Mouse (Mus musculus) lung, adult 2 months (tissue): Measurements from ENCODE around the gene Eif3i.
A peak's percentile ranks its signal among the peaks of the same experiment; 100 is the strongest.

Experiments
- CTCF ChIP-seq: fragments of 200-500 bp; IDR thresholded peaks from 2 replicates; pipeline ENCODE4 v1.5.1; 2011; ENCODE audit warnings: mild to moderate bottlenecking, low read length, control low read depth; ENCODE audit not compliant: insufficient read depth
- POLR2A ChIP-seq: fragments of 200-500 bp; IDR thresholded peaks from 2 replicates; pipeline ENCODE4 v1.6.1; 2011; ENCODE audit warnings: low read depth, mild to moderate bottlenecking, control low read depth, low read length, borderline replicate concordance; ENCODE audit errors: extremely low read depth

DNA sequence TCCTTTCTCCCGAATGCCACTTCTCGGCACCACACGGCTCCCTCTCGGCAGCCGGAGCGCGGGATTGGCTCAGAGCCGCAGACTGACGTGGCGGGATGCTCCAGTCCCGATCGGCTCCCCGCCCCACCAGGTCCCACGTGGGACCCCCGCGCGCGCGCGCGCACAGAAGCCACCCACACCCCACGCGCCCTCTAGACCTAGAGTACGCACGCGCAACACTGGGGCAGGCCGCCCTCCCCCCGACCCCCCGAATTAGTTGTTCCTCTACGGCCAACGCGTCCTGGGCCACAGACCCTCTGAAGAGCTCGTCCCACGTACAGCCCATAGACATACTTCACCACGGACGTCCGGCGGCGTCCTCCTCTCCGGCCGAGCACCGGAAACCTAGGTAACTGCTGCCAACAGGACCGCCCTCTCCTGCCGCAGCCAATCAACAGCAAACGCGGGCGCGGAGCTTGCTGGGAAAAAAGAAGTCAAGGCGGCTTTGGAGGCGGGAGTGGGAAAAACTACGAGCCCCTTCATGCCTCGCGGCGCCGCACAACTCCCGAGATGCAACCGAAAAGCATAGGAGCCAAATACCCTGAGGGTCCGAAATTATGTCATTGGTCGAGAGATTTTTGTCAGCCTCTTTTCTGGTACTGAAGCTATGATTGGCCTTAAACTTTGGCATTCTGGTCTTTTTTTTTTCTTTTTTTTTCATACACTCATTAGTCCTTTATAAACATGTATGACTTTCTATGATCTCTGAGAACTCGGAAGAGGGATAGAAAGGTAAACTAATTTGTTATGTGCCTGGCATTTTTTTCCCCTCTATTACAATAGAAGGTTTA is 40.4 kb upstream of the Eif3i start, which contains the start of gene Txlna:
- TF ChIP-seq CTCF: no peak
- peak; percentile 88 for TF ChIP-seq POLR2A
